Mouse (Mus musculus): ENCODE data around the gene Borcs7. TPM values are rescaled to one million over a fixed set of nuclear protein-coding genes. Genes with fewer than 3 reads are reported as not detected.
A peak's percentile ranks its signal among the peaks of the same experiment; 100 is the strongest.

The Borcs7 gene
- polyA plus RNA-seq, 1 experiment from 2014 or later, result 17.5 TPM

GRCm38 (mm10) chr19:46699011-46699481 lies 9.3 kb downstream of the Borcs7 start:
- Histone ChIP-seq H3K36me3 (peaks cover 7% of the 10 kb centered on the region), H3K9ac (no peak overlapping the region), H3K4me1 (no peaks in the 10 kb centered on the region), H3K27me3 (no peaks in the 10 kb centered on the region), H3K4me3 (no peak overlapping the region), H3K4me2 (replicated peaks) (no peak overlapping the region), H3K27ac (no peak overlapping the region), H3K9me3 (replicated peaks) (no peaks in the 10 kb centered on the region)
- 74% methylated on average over 10 of the region's 10 CpGs for WGBS
- no peak for ATAC-seq (ENCODE audit: low FRiP score)

- Histone ChIP-seq H3K4me2 (replicated peaks) (no peak overlapping the region), H3K36me3 (peaks cover 7% of the 10 kb centered on the region), H3K4me1 (no peaks in the 10 kb centered on the region), H3K9ac (no peak overlapping the region), H3K27ac (no peak overlapping the region), H3K9me3 (replicated peaks) (no peaks in the 10 kb centered on the region), H3K4me3 (no peak overlapping the region), H3K27me3 (no peaks in the 10 kb centered on the region)
- 88% methylated on average over 9 of the region's 9 CpGs for WGBS
- no peak for ATAC-seq (ENCODE audit: low FRiP score)
Measured at GRCm38 (mm10) chr19:46701156-46701555, 11.4 kb downstream of the Borcs7 start.

GRCm38 (mm10) chr19:46705779-46706495 lies 16.2 kb downstream of the Borcs7 start:
- Histone ChIP-seq H3K4me2 (replicated peaks) (no peak overlapping the region), H3K27me3 (no peaks in the 10 kb centered on the region), H3K4me3 (no peak overlapping the region), H3K27ac (no peak overlapping the region), H3K36me3 (peaks cover 7% of the 10 kb centered on the region), H3K4me1 (peaks cover 14% of the 10 kb centered on the region), H3K9me3 (replicated peaks) (no peaks in the 10 kb centered on the region), H3K9ac (no peak overlapping the region)
- WGBS, result 71% methylated on average over 7 of the region's 7 CpGs
- no peak for ATAC-seq (ENCODE audit: low FRiP score)

- WGBS, result 74% methylated on average over 9 of the region's 9 CpGs
- peak overlapping the region; percentile 50 for H3K4me3 ChIP-seq
- H3K9me3 ChIP-seq (replicated peaks), result no peaks in the 10 kb centered on the region
- ATAC-seq (ENCODE audit: low FRiP score), result no peak
- H3K27ac ChIP-seq, result no peak overlapping the region
- peaks cover 3% of the 10 kb centered on the region; the same call in 1 of the 2 replicates for H3K36me3 ChIP-seq
- H3K4me1 ChIP-seq, result peaks cover 14% of the 10 kb centered on the region
- no peak overlapping the region for H3K9ac ChIP-seq
- peak overlapping the region; percentile 66 for H3K4me2 ChIP-seq (replicated peaks)
- no peaks in the 10 kb centered on the region for H3K27me3 ChIP-seq
Measured at GRCm38 (mm10) chr19:46706540-46707295, 17.0 kb downstream of the Borcs7 start.

- WGBS, result 15% methylated on average over 31 of the region's 31 CpGs
- Histone ChIP-seq H3K4me1 (peaks cover 14% of the 10 kb centered on the region), H3K27ac (peak within 1 kb of the TSS; percentile 18; the same call in 1 of the 2 replicates), H3K4me3 (peak within 1 kb of the TSS; percentile 50), H3K9ac (peak within 1 kb of the TSS; percentile 62), H3K36me3 (no peaks in the 10 kb centered on the region), H3K4me2 (replicated peaks) (peak within 1 kb of the TSS; percentile 66), H3K27me3 (no peaks in the 10 kb centered on the region), H3K9me3 (replicated peaks) (no peaks in the 10 kb centered on the region)
- peak; percentile 56; the same call in 1 of the 2 replicates for ATAC-seq (ENCODE audit: low FRiP score)
Measured at GRCm38 (mm10) chr19:46707296-46708151, 17.8 kb downstream of the Borcs7 start, which contains the start of gene As3mt. TSS of gene As3mt (plus strand) at chr19:46707458.

- no peaks in the 10 kb centered on the region for H3K9me3 ChIP-seq (replicated peaks)
- 91% methylated on average over 4 of the region's 4 CpGs for WGBS
- no peak overlapping the region for H3K4me2 ChIP-seq (replicated peaks)
Measured at GRCm38 (mm10) chr19:46710614-46711013, 20.9 kb downstream of the Borcs7 start.

GRCm38 (mm10) chr19:46714234-46714633 lies 24.5 kb downstream of the Borcs7 start:
- 93% methylated on average over 8 of the region's 8 CpGs for whole genome bisulfite sequencing

More at GRCm38 (mm10) chr19:46710614-46711013, 20.9 kb downstream of the Borcs7 start:
- Histone ChIP-seq H3K9ac (no peak overlapping the region), H3K4me3 (no peak overlapping the region), H3K36me3 (no peaks in the 10 kb centered on the region), H3K4me1 (peaks cover 14% of the 10 kb centered on the region), H3K27me3 (no peaks in the 10 kb centered on the region), H3K27ac (no peak overlapping the region)
- ATAC-seq (ENCODE audit: low FRiP score), result no peak

GRCm38 (mm10) chr19:46715016-46715415 lies 25.3 kb downstream of the Borcs7 start:
- ATAC-seq (ENCODE audit: low FRiP score), result no peak
- no peak overlapping the region for H3K9ac ChIP-seq
- H3K4me3 ChIP-seq, result no peak overlapping the region
- no peaks in the 10 kb centered on the region for H3K4me1 ChIP-seq
- peaks cover 5% of the 10 kb centered on the region; the same call in 1 of the 2 replicates for H3K9me3 ChIP-seq (replicated peaks)
- 93% methylated on average over 8 of the region's 8 CpGs for WGBS
- no peak overlapping the region for H3K27ac ChIP-seq
- H3K36me3 ChIP-seq, result peaks cover 12% of the 10 kb centered on the region
- H3K4me2 ChIP-seq (replicated peaks), result no peak overlapping the region
- no peaks in the 10 kb centered on the region for H3K27me3 ChIP-seq

More at GRCm38 (mm10) chr19:46714234-46714633, 24.5 kb downstream of the Borcs7 start:
- Histone ChIP-seq H3K4me3 (no peak overlapping the region), H3K36me3 (peaks cover 9% of the 10 kb centered on the region), H3K4me2 (replicated peaks) (no peak overlapping the region), H3K27me3 (no peaks in the 10 kb centered on the region), H3K9ac (no peak overlapping the region), H3K4me1 (no peaks in the 10 kb centered on the region), H3K9me3 (replicated peaks) (peaks cover 5% of the 10 kb centered on the region; the same call in 1 of the 2 replicates), H3K27ac (no peak overlapping the region)
- no peak for ATAC-seq (ENCODE audit: low FRiP score)

- peaks cover 5% of the 10 kb centered on the region; the same call in 1 of the 2 replicates for H3K9me3 ChIP-seq (replicated peaks)
- H3K36me3 ChIP-seq, result peaks cover 20% of the 10 kb centered on the region
- no peaks in the 10 kb centered on the region for H3K4me1 ChIP-seq
- H3K4me3 ChIP-seq, result no peak overlapping the region
- H3K27ac ChIP-seq, result no peak overlapping the region
- ATAC-seq (ENCODE audit: low FRiP score), result no peak
- no peaks in the 10 kb centered on the region for H3K27me3 ChIP-seq
- H3K4me2 ChIP-seq (replicated peaks), result no peak overlapping the region
- WGBS, result 81% methylated on average over 4 of the region's 4 CpGs
- no peak overlapping the region for H3K9ac ChIP-seq
Measured at GRCm38 (mm10) chr19:46718150-46718549, 28.4 kb downstream of the Borcs7 start.

GRCm38 (mm10) chr19:46724411-46724810 lies 34.7 kb downstream of the Borcs7 start:
- 69% methylated on average over 11 of the region's 11 CpGs for WGBS
- no peaks in the 10 kb centered on the region for H3K27me3 ChIP-seq
- no peak for ATAC-seq (ENCODE audit: low FRiP score)

GRCm38 (mm10) chr19:46726142-46726541 lies 36.4 kb downstream of the Borcs7 start:
- 98% methylated on average over 8 of the region's 8 CpGs for WGBS
- peaks cover 3% of the 10 kb centered on the region; the same call in 1 of the 2 replicates for H3K36me3 ChIP-seq
- H3K27ac ChIP-seq, result no peak overlapping the region
- H3K9ac ChIP-seq, result no peak overlapping the region
- no peak overlapping the region for H3K4me2 ChIP-seq (replicated peaks)
- H3K27me3 ChIP-seq, result no peaks in the 10 kb centered on the region
- no peak for ATAC-seq (ENCODE audit: low FRiP score)
- H3K4me1 ChIP-seq, result peaks cover 12% of the 10 kb centered on the region
- H3K4me3 ChIP-seq, result no peak overlapping the region
- no peaks in the 10 kb centered on the region for H3K9me3 ChIP-seq (replicated peaks)

More at GRCm38 (mm10) chr19:46724411-46724810, 34.7 kb downstream of the Borcs7 start:
- Histone ChIP-seq H3K9ac (no peak overlapping the region), H3K36me3 (peaks cover 11% of the 10 kb centered on the region; the same call in 1 of the 2 replicates), H3K4me1 (peaks cover 12% of the 10 kb centered on the region), H3K27ac (no peak overlapping the region), H3K9me3 (replicated peaks) (no peaks in the 10 kb centered on the region), H3K4me3 (no peak overlapping the region), H3K4me2 (replicated peaks) (no peak overlapping the region)
